Mouse (Mus musculus) layer of hippocampus, adult 18-20 months (tissue): ENCODE measurements around the gene Fam129a. TPM values are rescaled to one million over a fixed set of nuclear protein-coding genes. Genes with fewer than 3 reads are reported as not detected.

Experiments
- DNase-seq, 2 experiments: peaks; one replicate each; pipeline ENCODE4 v3.0.0; 2022; ENCODE audit warnings: low spot score in 2 of 2
- long read RNA-seq: library from polyadenylated mRNA; stranded (forward); transcript quantifications from one replicate; pipeline ENCODE4 v2.0.0, GENCODE M21; 2021
- total RNA-seq, 2 experiments: library from RNA; stranded (reverse); gene quantifications; 2 replicates each; pipeline ENCODE4 v1.2.3; 2021

Fam129a gene
- total RNA-seq, result 1 to 10 TPM; 1.8 to 2.0 TPM
- long read RNA-seq, result 0 reads

DNA sequence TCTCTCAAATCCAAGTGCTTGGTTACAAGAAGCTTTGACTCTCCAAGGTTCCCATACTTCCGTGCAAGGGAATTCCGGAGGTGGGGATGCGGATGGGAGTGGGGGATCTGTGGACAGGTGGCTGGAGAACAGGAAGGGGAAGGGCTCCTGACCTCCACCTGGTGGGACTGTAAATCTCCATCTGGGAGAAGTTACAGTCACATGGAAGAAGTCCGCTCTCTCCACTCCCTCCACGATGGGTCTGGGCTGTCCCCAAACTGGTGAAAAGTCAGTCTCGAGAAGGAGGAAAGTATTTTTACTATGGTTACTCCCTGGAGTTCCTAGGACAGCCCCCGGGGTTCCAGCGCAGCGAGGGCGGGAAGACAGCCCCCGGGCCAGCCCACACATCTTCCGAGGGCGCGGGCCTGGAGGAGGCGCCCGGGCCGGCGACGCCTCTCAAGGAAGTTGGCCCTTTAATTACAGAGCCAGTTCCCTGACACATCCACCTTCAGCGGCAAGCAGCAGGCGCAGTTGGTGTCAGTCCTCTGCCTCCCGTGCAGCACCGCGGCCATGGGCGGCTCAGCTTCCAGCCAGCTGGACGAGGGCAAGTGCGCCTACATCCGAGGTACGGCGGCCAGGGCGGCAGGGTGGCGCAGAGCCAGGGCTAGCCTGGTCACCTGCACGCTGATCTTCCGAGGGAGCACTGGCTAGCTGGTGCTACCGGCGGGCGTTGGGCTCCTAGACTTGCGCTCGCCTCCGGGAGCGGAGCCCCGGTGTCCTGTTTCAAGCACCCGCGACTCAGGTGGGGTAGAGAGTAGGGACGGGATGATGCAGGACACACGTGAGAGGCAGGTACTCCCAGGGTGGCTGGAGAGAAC is at the start of gene Fam129a:
TSS of gene Fam129a (plus strand) at position 206 of the 857 bp plus-strand sequence.
- DNase-seq, result no peak

DNA sequence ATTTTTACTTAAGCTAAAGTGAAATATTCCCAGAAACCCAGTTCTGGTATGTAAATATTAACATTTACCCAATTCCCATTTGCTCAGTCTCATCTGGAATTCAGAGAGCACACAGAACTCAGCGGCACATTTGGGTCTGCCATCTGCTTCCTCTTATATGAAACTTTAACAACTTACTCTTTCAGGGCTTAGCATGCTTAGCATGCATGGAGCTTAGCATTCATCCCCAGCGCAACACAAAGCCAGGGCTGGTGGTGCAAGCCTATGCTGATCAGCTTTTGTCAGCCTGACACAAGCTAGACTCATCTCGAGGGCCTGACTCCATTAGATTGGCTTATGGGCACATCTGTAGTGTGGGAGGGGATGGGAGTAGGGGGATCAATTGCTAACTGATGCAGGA is 44.3 kb upstream of the Fam129a start:
- peak; percentile 24 to 69 for DNase-seq

DNA sequence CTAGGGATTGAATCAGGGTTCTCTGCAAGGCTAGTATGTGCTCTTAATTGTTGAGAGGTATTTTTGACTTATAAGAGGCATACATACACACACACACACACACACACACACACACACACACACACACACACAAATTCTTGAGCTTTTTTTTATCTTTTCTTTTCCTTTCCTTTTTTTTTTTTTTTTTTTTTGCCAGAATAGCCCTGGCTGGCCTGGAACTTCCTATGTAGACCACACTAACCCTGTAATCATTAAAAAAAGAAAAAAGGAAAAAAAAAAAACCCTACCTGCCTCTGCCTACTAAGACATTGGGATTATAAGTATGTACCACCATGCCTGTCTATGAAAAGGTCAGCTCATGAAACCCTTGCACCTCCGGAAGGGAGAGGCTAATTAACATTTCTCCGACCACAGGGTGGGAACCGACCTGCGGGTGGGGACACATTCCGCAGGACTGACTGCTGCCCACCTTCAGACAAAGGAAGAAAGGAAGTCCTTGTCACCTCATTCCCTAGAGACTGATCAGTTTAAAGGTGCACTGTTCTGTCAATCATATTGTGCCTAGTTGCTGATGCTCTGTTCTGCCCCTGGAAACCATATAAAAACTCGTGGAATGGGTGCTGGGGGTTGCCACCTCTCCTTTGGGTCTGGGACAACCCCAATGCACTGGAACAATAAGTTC is 27.0 kb upstream of the Fam129a start:
- no peak for DNase-seq

GRCm38 (mm10) chr1:151544581-151544980 is 26.4 kb upstream of the Fam129a start:
- no peak for DNase-seq

GRCm38 (mm10) chr1:151545571-151545970 is 25.4 kb upstream of the Fam129a start:
- DNase-seq, result no peak

DNA sequence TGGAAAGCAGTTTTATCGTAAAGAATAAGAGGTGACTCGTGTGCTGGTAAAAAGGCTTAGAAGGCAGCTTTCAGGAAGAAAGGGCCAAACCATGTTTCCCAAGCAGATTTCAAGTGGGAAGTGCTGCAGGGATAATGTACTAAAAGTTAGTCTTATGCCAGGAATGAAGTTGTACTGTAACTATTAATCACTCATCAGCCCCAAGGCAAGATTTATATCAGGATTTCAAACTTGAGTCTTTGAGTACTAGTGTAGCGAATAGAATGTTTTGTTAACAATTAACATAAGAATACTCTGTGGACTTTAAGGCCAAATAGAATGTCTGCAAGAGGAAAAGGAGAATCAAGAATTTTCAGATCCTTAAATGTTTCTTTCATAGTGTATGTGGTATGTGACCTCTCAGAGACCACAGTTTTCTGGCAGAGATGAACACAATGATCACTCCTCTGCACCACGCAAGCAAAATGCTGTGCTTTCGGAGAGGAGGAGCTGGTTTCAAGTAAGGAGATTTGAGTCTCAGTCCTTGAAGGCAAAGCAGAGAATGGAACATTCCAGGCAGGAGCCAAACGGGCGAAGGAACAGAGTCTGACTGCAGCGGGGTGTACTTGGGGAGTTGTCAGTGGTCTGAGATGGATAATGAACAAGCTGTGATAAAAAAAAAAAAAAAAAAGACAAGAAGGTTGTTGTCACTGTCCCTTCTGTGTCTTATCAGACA is 21.9 kb upstream of the Fam129a start:
- no peak for DNase-seq

DNA sequence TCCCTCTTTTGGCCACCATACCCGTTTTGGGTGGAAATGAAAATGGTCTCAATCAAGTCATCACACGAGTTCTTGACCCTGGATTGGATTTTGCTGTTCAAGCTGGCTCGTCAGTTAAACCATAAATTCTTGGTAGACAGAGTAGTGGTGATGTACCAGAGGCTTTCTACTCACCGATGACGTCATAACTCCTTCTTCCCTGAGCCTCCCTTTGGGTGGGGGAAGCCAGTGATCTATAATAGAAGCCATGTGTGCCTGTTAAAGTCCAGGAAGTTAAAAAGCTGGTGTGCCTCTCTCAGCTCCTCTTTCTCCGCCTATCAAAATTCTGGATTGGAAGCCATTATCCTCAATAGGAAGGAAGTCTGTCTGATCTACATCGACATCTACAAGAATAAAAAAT is 21.2 kb upstream of the Fam129a start:
- DNase-seq, result no peak

GRCm38 (mm10) chr1:151550587-151551479 is 20.2 kb upstream of the Fam129a start:
- no peak for DNase-seq

DNA sequence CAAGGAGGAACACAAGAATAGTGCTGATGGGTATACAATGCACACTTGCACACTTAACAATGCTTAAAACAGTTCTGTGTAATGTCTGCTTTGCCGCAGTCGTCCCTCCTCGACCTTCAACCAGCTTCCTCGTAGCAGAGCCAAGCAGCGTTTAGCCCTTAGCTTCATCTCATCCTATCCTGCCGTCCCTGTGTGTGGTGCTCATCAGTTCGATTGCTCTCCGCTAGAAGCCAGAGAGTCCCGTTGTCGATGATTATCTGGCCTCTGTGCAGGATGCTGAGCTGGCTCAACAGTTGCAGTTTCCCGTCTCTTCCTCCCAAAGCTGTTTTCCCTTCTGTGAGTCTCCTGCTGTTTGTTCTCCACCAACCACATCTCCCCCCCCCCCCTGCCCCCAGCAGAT is 10.4 kb upstream of the Fam129a start:
- DNase-seq, result no peak

DNA sequence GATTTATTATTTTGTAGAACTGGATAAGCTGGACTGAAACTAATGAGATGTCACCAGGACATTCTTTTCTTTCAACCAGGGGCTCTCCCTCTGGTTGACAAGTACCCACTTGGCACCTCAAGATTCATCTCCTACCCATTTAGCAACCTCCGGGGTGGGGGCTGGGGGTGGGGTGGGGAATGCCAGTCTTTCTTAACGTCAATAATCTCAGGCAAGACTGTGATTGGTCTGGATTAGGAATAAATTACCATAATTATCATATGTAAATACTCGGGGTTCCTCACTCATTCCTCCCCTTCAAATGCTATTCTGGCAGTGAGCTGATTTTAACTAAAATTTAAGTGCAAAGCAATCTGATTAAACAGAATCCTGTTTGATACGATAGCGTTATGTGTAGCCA is 7.6 kb upstream of the Fam129a start:
- no peak for DNase-seq

DNA sequence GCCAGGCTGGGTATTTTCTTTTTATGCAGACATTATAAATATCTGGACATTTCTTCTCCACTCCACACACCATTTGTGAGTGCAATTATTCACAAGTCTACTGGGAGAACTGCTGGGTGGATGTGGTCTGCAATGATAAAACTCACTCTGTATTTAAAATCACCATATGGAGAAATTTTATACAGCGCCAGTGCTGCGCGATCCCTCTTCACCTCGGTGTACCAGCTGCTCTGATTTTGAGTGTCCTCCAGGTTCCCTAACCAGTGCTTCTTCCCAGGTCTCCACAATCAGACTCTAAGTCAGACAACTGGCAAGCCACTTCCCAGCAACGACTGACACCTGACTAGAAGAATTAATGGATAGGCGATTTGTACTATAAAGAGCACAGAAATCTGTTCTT is 7.1 kb upstream of the Fam129a start:
- no peak for DNase-seq

- DNase-seq, result peak; percentile 51 to 81
Observed at GRCm38 (mm10) chr1:151564377-151564776, 6.6 kb upstream of the Fam129a start.

GRCm38 (mm10) chr1:151568682-151569081 is 2.3 kb upstream of the Fam129a start:
- no peak for DNase-seq

- DNase-seq, result no peak
Observed at GRCm38 (mm10) chr1:151571838-151572578, 1.0 kb downstream of the Fam129a start.

- no peak for DNase-seq
Observed at GRCm38 (mm10) chr1:151572601-151573320, 1.8 kb downstream of the Fam129a start.

GRCm38 (mm10) chr1:151580200-151580982 is 9.4 kb downstream of the Fam129a start:
- DNase-seq, result peak in 1 of 2 experiments; percentile 30

GRCm38 (mm10) chr1:151581454-151581853 is 10.5 kb downstream of the Fam129a start:
- DNase-seq, result peak in 1 of 2 experiments; percentile 21

- DNase-seq, result no peak
Observed at GRCm38 (mm10) chr1:151581977-151582376, 11.0 kb downstream of the Fam129a start.
